Mouse (Mus musculus) kidney, postnatal 10 days (tissue): ENCODE results near the gene Tyw3.
A peak's percentile ranks its signal among the peaks of the same experiment; 100 is the strongest.
"Not testable (repeated sequence)": the region's sequence is repeated elsewhere in the genome, so short reads cannot be mapped to it uniquely, and the experiment has no call there.

Experiments
- DNase-seq: peaks from one replicate; pipeline ENCODE4 v3.0.0; 2021; ENCODE audit warnings: mixed read lengths

The Tyw3 gene

GRCm38 (mm10) chr3:154596934-154597554 lies at the start of gene Tyw3:
TSS of gene Tyw3 (minus strand) at chr3:154597104.
- peak; percentile 99 for DNase-seq

- DNase-seq: no peak
Measured at GRCm38 (mm10) chr3:154633091-154633490, 36.2 kb upstream of the Tyw3 start.

GRCm38 (mm10) chr3:154631281-154631680 lies 34.4 kb upstream of the Tyw3 start:
- not testable (repeated sequence) for DNase-seq

GRCm38 (mm10) chr3:154628284-154628683 lies 31.4 kb upstream of the Tyw3 start:
- no peak for DNase-seq

- no peak for DNase-seq
Measured at GRCm38 (mm10) chr3:154616106-154616505, 19.2 kb upstream of the Tyw3 start.

- DNase-seq: no peak
Measured at GRCm38 (mm10) chr3:154615304-154615703, 18.4 kb upstream of the Tyw3 start.

- no peak for DNase-seq
Measured at GRCm38 (mm10) chr3:154614771-154615170, 17.9 kb upstream of the Tyw3 start.

GRCm38 (mm10) chr3:154611888-154612287 lies 15.0 kb upstream of the Tyw3 start:
- no peak for DNase-seq

- DNase-seq: no peak
Measured at GRCm38 (mm10) chr3:154607896-154608295, 11.0 kb upstream of the Tyw3 start.

GRCm38 (mm10) chr3:154604871-154605270 lies 8.0 kb upstream of the Tyw3 start:
- no peak for DNase-seq

GRCm38 (mm10) chr3:154602141-154602540 lies 5.2 kb upstream of the Tyw3 start:
- DNase-seq: no peak

- peak; percentile 65 for DNase-seq
Measured at GRCm38 (mm10) chr3:154597561-154597960, 657 bp upstream of the Tyw3 start.

GRCm38 (mm10) chr3:154596488-154596933 lies 393 bp downstream of the Tyw3 start, which contains the start of gene Cryz:
TSS of gene Cryz (plus strand) at chr3:154596711.
- peak; percentile 95 for DNase-seq

- peak; percentile 41 for DNase-seq
Measured at GRCm38 (mm10) chr3:154594156-154594555, 2.7 kb downstream of the Tyw3 start.

GRCm38 (mm10) chr3:154593596-154593995 lies 3.3 kb downstream of the Tyw3 start:
- no peak for DNase-seq

GRCm38 (mm10) chr3:154591621-154592020 lies 5.3 kb downstream of the Tyw3 start:
- no peak for DNase-seq

GRCm38 (mm10) chr3:154590971-154591370 lies 5.9 kb downstream of the Tyw3 start:
- no peak for DNase-seq

GRCm38 (mm10) chr3:154584351-154584750 lies 12.6 kb downstream of the Tyw3 start:
- peak; percentile 21 for DNase-seq

GRCm38 (mm10) chr3:154577895-154578294 lies 19.0 kb downstream of the Tyw3 start:
- no peak for DNase-seq

GRCm38 (mm10) chr3:154573666-154574065 lies 23.2 kb downstream of the Tyw3 start:
- DNase-seq: no peak

GRCm38 (mm10) chr3:154572341-154572972 lies 24.4 kb downstream of the Tyw3 start:
- peak; percentile 86 for DNase-seq

- DNase-seq: no peak
Measured at GRCm38 (mm10) chr3:154570786-154571185, 26.1 kb downstream of the Tyw3 start.

GRCm38 (mm10) chr3:154570029-154570575 lies 26.8 kb downstream of the Tyw3 start:
- DNase-seq: no peak

GRCm38 (mm10) chr3:154565437-154565836 lies 31.5 kb downstream of the Tyw3 start:
- no peak for DNase-seq
